Mouse (Mus musculus): ENCODE measurements around the gene Lrfn1. TPM values are rescaled to one million over a fixed set of nuclear protein-coding genes. Genes with fewer than 3 reads are reported as not detected.
A peak's percentile ranks its signal among the peaks of the same experiment; 100 is the strongest.
"Not testable (repeated sequence)": the region's sequence is repeated elsewhere in the genome, so short reads cannot be mapped to it uniquely, and the experiment has no call there.

Lrfn1 gene
- polyA plus RNA-seq, 1 experiment from 2014 or later, result 8.7 TPM

DNA sequence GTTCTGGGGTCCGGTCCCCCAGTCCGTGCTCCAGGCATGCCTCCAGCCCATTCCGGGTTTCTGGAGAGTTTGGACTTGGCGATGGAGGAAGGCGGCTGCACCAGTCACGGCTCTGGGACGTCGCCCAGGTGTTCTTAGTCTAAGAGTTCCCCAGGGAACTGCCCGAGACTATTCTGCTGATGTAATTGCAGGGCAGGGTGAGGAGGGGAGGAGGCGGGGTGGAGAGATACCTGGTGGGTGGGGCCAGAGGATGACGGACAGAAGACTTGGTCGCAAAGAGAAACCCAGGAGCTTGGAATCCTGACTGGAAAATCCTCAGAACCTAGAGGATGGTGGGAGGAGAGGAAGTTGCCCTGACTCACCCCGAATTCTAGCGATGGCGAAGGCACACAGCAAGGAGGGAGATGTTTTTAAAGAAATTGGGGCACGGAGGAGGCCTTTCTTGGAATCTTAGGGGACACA lies 36.3 kb downstream of the Lrfn1 start:
- no peak for DNase-seq (ENCODE audit: low spot score)
- Histone ChIP-seq H3K9ac (ENCODE audit: low read length) (no peak overlapping the region), H3K36me3 (ENCODE audit: control insufficient read depth, insufficient read depth, low read length) (no peaks in the 10 kb centered on the region), H3K4me1 (ENCODE audit: control insufficient read depth, insufficient read depth, low read length) (peaks cover 4% of the 10 kb centered on the region; the same call in 1 of the 2 replicates), H3K4me2 (ENCODE audit: low read length) (peak overlapping the region; percentile 36), H3K27ac (ENCODE audit: low read depth, low read length) (no peak overlapping the region), H3K9me3 (replicated peaks; ENCODE audit: control insufficient read depth, low read length) (no peaks in the 10 kb centered on the region), H3K27me3 (replicated peaks; ENCODE audit: control insufficient read depth, insufficient read depth, low read length) (no peaks in the 10 kb centered on the region), H3K4me3 (ENCODE audit: low read depth, low read length) (peak overlapping the region; percentile 14; the same call in 1 of the 2 replicates)
- ATAC-seq, result no peak
- 3% methylated on average over 16 of the region's 16 CpGs for WGBS

DNA sequence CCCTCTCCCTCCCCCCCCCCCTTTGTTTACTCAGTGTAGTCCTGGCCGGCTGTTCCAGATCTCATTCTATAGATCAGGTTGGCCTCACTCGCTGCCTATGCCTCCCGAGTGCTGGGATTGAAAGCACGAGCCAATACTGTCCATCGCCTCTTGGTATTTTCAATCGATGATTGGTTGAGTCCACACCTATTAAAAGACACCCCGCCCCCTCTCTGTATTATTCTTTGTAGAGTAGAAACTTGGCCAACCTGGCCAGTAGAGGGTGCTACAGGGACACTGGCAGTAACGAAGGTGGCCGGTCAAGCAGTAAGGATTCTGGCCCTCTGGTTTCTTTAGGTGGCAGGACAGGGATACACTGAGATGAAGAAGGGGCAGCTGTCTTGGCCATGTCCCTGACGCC lies 38.6 kb downstream of the Lrfn1 start:
- 5% methylated on average over 10 of the region's 10 CpGs for WGBS
- no peak for ATAC-seq
- Histone ChIP-seq H3K27me3 (replicated peaks; ENCODE audit: control insufficient read depth, insufficient read depth, low read length) (no peaks in the 10 kb centered on the region), H3K4me3 (ENCODE audit: low read depth, low read length) (no peak overlapping the region), H3K4me1 (ENCODE audit: control insufficient read depth, insufficient read depth, low read length) (peaks cover 4% of the 10 kb centered on the region; the same call in 1 of the 2 replicates), H3K9me3 (replicated peaks; ENCODE audit: control insufficient read depth, low read length) (no peaks in the 10 kb centered on the region), H3K9ac (ENCODE audit: low read length) (no peak overlapping the region), H3K4me2 (ENCODE audit: low read length) (no peak overlapping the region), H3K27ac (ENCODE audit: low read depth, low read length) (no peak overlapping the region), H3K36me3 (ENCODE audit: control insufficient read depth, insufficient read depth, low read length) (no peaks in the 10 kb centered on the region)
- peak; percentile 38 for DNase-seq (ENCODE audit: low spot score)

DNA sequence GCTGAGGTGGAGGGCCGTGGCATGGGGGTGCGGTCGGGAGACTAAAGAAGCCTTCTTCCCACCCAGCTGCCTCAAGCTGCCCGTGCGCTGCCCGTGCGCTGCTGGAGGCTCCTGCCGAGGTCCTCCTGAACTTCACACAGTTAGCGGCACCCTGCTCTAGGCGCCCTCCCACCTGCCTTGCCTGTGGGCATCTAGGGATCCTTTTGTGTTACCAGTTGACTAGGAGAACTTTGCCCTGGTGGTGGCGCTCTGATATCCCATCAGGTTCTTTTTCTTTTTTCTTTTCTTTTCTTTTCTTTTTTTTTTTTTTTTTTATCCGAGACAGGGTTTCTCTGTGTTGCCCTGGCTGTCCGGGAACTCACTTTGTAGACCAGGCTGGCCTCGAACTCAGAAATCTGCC lies 39.1 kb downstream of the Lrfn1 start:
- Histone ChIP-seq H3K4me3 (ENCODE audit: low read depth, low read length) (no peak overlapping the region), H3K4me1 (ENCODE audit: control insufficient read depth, insufficient read depth, low read length) (peaks cover 4% of the 10 kb centered on the region; the same call in 1 of the 2 replicates), H3K36me3 (ENCODE audit: control insufficient read depth, insufficient read depth, low read length) (no peaks in the 10 kb centered on the region), H3K27me3 (replicated peaks; ENCODE audit: control insufficient read depth, insufficient read depth, low read length) (no peaks in the 10 kb centered on the region), H3K9me3 (replicated peaks; ENCODE audit: control insufficient read depth, low read length) (no peaks in the 10 kb centered on the region), H3K27ac (ENCODE audit: low read depth, low read length) (no peak overlapping the region), H3K9ac (ENCODE audit: low read length) (no peak overlapping the region), H3K4me2 (ENCODE audit: low read length) (no peak overlapping the region)
- ATAC-seq, result no peak
- no peak for DNase-seq (ENCODE audit: low spot score)
- WGBS, result 40% methylated on average over 14 of the region's 14 CpGs

DNA sequence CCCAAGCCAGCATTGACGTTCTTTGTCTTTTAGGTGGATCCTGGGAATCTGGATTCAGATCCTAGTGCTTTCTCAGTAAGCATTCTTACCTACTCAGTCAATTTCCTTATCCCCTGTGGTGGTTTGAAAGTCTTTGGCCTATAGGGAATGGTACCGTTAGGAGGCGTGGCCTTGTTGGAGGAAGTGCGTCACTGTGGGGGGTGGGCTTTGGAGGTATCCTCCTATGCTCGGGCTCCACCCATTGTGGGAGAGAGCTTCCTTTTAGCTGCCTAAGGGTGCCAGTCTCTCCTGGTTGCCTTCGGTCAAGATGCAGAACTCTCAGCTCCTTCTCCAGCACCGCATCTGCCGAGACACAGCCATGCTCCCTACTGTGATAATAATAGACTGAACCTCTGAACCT lies 40.5 kb downstream of the Lrfn1 start:
- H3K27me3 ChIP-seq (replicated peaks; ENCODE audit: control insufficient read depth, insufficient read depth, low read length), result no peaks in the 10 kb centered on the region
- H3K4me2 ChIP-seq (ENCODE audit: low read length), result no peak overlapping the region
- no peaks in the 10 kb centered on the region for H3K36me3 ChIP-seq (ENCODE audit: control insufficient read depth, insufficient read depth, low read length)
- no peak for DNase-seq (ENCODE audit: low spot score)
- H3K27ac ChIP-seq (ENCODE audit: low read depth, low read length), result no peak overlapping the region
- no peak overlapping the region for H3K4me3 ChIP-seq (ENCODE audit: low read depth, low read length)
- no peak overlapping the region for H3K9ac ChIP-seq (ENCODE audit: low read length)
- no peak for ATAC-seq
- no peaks in the 10 kb centered on the region for H3K9me3 ChIP-seq (replicated peaks; ENCODE audit: control insufficient read depth, low read length)
- 88% methylated on average over 8 of the region's 8 CpGs for WGBS
- peaks cover 4% of the 10 kb centered on the region; the same call in 1 of the 2 replicates for H3K4me1 ChIP-seq (ENCODE audit: control insufficient read depth, insufficient read depth, low read length)

DNA sequence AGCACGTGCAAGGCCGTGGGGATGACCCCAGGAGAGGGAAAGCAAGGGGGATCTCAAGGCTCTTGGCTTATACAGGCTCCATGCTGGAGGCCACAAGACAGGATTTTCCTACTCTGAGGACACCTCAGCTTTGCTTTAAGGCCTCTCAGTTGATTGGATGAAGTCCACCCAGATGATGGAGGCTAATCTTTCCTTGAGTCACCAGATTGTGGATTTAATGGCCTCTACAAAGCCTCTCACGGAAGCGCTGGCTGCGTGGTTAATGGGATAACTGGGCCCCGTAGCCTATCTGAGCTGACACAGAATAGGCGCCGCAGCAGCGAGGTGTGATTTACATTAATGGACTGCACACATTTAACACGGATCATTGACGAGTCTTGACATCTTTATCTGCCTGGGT lies 43.6 kb downstream of the Lrfn1 start:
- Histone ChIP-seq H3K4me1 (ENCODE audit: control insufficient read depth, insufficient read depth, low read length) (no peaks in the 10 kb centered on the region), H3K4me3 (ENCODE audit: low read depth, low read length) (no peak overlapping the region), H3K27ac (ENCODE audit: low read depth, low read length) (no peak overlapping the region), H3K9me3 (replicated peaks; ENCODE audit: control insufficient read depth, low read length) (no peaks in the 10 kb centered on the region), H3K36me3 (ENCODE audit: control insufficient read depth, insufficient read depth, low read length) (no peaks in the 10 kb centered on the region), H3K4me2 (ENCODE audit: low read length) (no peak overlapping the region), H3K9ac (ENCODE audit: low read length) (no peak overlapping the region), H3K27me3 (replicated peaks; ENCODE audit: control insufficient read depth, insufficient read depth, low read length) (no peaks in the 10 kb centered on the region)
- no peak for ATAC-seq
- peak; percentile 17 for DNase-seq (ENCODE audit: low spot score)
- WGBS, result 67% methylated on average over 11 of the region's 11 CpGs

DNA sequence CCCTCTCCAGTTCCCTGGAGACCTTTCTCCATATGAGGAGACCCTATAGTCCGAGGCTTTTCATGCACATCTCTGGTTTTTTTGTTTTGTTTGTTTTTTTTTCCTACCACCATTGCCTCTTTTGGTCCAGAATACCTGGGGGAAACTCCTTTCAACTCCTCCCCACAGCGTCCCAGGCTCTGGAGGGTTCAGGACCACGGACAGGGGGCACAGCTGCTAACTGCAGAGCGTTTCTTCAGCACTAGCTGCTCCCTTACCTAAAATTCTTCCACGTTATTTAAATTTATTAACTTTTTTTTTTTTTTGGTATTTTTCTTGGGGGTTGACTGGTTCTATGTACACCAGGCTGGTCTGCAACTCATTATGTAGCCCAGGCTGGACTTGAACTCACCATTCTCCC lies 53.8 kb downstream of the Lrfn1 start:
- no peaks in the 10 kb centered on the region for H3K36me3 ChIP-seq (ENCODE audit: control insufficient read depth, insufficient read depth, low read length)
- H3K4me1 ChIP-seq (ENCODE audit: control insufficient read depth, insufficient read depth, low read length), result no peaks in the 10 kb centered on the region
- DNase-seq (ENCODE audit: low spot score), result no peak
- no peak for ATAC-seq
- no peak overlapping the region for H3K4me2 ChIP-seq (ENCODE audit: low read length)
- WGBS, result 8% methylated on average over 5 of the region's 5 CpGs
- H3K9me3 ChIP-seq (replicated peaks; ENCODE audit: control insufficient read depth, low read length), result 0 out of 2 replicates have a peak, but pooled peaks cover 3% of the 10 kb centered on the region
- H3K27me3 ChIP-seq (replicated peaks; ENCODE audit: control insufficient read depth, insufficient read depth, low read length), result no peaks in the 10 kb centered on the region; the same call in 1 of the 2 replicates
- no peak overlapping the region for H3K27ac ChIP-seq (ENCODE audit: low read depth, low read length)
- no peak overlapping the region for H3K4me3 ChIP-seq (ENCODE audit: low read depth, low read length)
- H3K9ac ChIP-seq (ENCODE audit: low read length), result no peak overlapping the region

DNA sequence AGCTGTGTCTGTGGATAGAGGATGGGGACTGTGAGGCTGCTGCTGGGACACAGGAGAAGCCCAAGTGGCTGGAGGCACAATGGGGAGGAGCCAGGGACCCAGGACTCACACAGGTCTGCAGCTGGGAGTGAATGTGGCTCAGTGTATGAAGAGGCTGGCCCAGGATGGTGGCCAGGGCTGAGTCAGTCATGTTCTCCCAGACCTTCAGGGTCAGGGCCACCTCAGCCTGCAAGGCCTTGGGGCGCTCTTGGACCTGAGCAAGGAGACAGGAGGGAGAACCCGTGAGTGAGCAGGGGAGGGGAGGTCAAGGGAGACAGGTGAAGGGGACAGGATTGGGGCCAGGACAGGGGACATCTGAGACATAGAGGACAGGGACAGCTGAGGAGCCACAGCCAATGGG lies 57.3 kb downstream of the Lrfn1 start:
- H3K4me1 ChIP-seq (ENCODE audit: control insufficient read depth, insufficient read depth, low read length); ATAC-seq: not testable (repeated sequence)
- 100% methylated on average over 1 of the region's 2 CpGs for WGBS

DNA sequence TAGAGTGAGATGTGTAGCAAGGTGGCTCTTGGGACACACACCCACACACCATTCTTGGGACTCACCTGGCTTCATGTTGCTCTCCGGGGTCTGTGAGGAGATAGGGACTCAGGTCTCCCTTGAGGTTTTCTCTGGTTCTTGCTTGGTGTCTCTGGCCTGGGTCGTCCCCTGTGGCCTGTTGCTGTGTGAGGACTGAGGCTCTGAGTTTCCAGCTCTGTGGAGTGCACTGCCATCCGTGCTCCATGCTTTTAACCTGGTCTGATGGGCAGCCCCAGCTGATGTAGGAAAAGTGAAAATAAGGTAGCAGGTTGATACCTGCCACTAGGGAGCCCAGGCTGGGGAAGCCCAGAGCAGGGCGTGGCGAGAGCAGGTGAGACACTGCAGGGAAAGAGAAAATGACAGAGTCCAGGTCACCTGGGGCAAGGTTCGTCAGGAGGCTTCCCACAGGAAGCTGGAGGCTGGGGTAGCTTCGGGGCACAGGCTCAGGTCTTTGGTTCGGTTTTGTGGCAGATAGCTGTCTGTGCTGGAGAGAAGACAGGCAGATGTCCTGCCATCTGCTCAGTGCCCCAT lies 58.7 kb downstream of the Lrfn1 start, which contains the start of gene Ifnl2:
TSS of gene Ifnl2 (minus strand) at position 51 of the 570 bp plus-strand sequence.
- not testable (repeated sequence) for ATAC-seq; H3K27me3 ChIP-seq (replicated peaks; ENCODE audit: control insufficient read depth, insufficient read depth, low read length); H3K9me3 ChIP-seq (replicated peaks; ENCODE audit: control insufficient read depth, low read length); H3K4me2 ChIP-seq (ENCODE audit: low read length); H3K9ac ChIP-seq (ENCODE audit: low read length); DNase-seq (ENCODE audit: low spot score); H3K4me1 ChIP-seq (ENCODE audit: control insufficient read depth, insufficient read depth, low read length); H3K27ac ChIP-seq (ENCODE audit: low read depth, low read length); H3K36me3 ChIP-seq (ENCODE audit: control insufficient read depth, insufficient read depth, low read length); H3K4me3 ChIP-seq (ENCODE audit: low read depth, low read length)
- 60% methylated on average over 8 of the region's 8 CpGs for WGBS

More for the DNA sequence above, 57.3 kb downstream of the Lrfn1 start:
- H3K9ac ChIP-seq (ENCODE audit: low read length); H3K4me3 ChIP-seq (ENCODE audit: low read depth, low read length); H3K36me3 ChIP-seq (ENCODE audit: control insufficient read depth, insufficient read depth, low read length); DNase-seq (ENCODE audit: low spot score); H3K27ac ChIP-seq (ENCODE audit: low read depth, low read length); H3K4me2 ChIP-seq (ENCODE audit: low read length); H3K9me3 ChIP-seq (replicated peaks; ENCODE audit: control insufficient read depth, low read length); H3K27me3 ChIP-seq (replicated peaks; ENCODE audit: control insufficient read depth, insufficient read depth, low read length): not testable (repeated sequence)

DNA sequence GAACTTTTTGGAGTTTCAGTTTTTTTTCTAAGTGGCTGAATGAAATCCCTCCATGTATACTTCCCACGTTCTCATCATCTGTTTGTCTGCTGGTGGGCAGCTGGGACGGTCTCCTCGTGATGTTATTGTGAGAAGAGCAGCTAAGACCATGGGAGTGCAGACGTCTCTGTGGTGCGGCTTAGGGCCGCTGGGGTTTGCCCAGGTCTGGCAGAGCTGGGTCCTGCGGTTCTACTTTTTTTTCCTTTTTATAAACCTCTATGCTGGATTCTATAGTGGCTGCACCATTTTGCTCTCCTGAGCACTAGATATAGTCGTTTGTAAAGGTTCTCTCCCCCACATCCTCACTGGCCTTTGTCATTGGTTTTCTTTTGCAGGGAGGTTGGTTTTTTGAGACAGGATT lies 59.7 kb downstream of the Lrfn1 start:
- Histone ChIP-seq H3K9me3 (replicated peaks; ENCODE audit: control insufficient read depth, low read length) (no peaks in the 10 kb centered on the region), H3K4me2 (ENCODE audit: low read length) (no peak overlapping the region), H3K9ac (ENCODE audit: low read length) (no peak overlapping the region), H3K36me3 (ENCODE audit: control insufficient read depth, insufficient read depth, low read length) (no peaks in the 10 kb centered on the region), H3K4me1 (ENCODE audit: control insufficient read depth, insufficient read depth, low read length) (no peaks in the 10 kb centered on the region), H3K27me3 (replicated peaks; ENCODE audit: control insufficient read depth, insufficient read depth, low read length) (no peaks in the 10 kb centered on the region), H3K4me3 (ENCODE audit: low read depth, low read length) (no peak overlapping the region), H3K27ac (ENCODE audit: low read depth, low read length) (no peak overlapping the region)
- 70% methylated on average over 8 of the region's 8 CpGs for WGBS
- DNase-seq (ENCODE audit: low spot score), result no peak
- no peak for ATAC-seq
